Mouse (Mus musculus): Measurements from ENCODE around the gene Mup21.
"Not testable (repeated sequence)": the region's sequence is repeated elsewhere in the genome, so short reads cannot be mapped to it uniquely, and the experiment has no call there.

Mup21 gene

GRCm38 (mm10) chr4:62150811-62151210 is at the start of gene Mup21:
Mup21 (minus strand) TSS chr4:62150863.
- no peak for DNase-seq

- no peak for DNase-seq
Measured at GRCm38 (mm10) chr4:62199923-62200529, 49.4 kb upstream of the Mup21 start.

- DNase-seq = no peak
Measured at GRCm38 (mm10) chr4:62188778-62189177, 38.1 kb upstream of the Mup21 start.

GRCm38 (mm10) chr4:62177282-62177681 is 26.6 kb upstream of the Mup21 start:
- peak; percentile 35 for DNase-seq

- no peak for DNase-seq
Measured at GRCm38 (mm10) chr4:62174471-62174870, 23.8 kb upstream of the Mup21 start.

GRCm38 (mm10) chr4:62167636-62168035 is 17.0 kb upstream of the Mup21 start:
- not testable (repeated sequence) for DNase-seq

- DNase-seq = no peak
Measured at GRCm38 (mm10) chr4:62158401-62158800, 7.7 kb upstream of the Mup21 start.

GRCm38 (mm10) chr4:62133706-62134105 is 17.0 kb downstream of the Mup21 start:
- peak; percentile 22 for DNase-seq

- DNase-seq = peak; percentile 38
Measured at GRCm38 (mm10) chr4:62103366-62103765, 47.3 kb downstream of the Mup21 start.

Data from embryo, embryonic 11 days (tissue).